Mouse (Mus musculus): ENCODE data around the gene Rreb1.

Gene Rreb1

GRCm38 (mm10) chr13:37851617-37852016, 73.4 kb downstream of the Rreb1 start:
- in situ Hi-C loops (cut with MboI, MseI): no loop called here

- in situ Hi-C loops (cut with MboI, MseI): no loop called here
Measured at GRCm38 (mm10) chr13:37852850-37853249, 74.7 kb downstream of the Rreb1 start.

GRCm38 (mm10) chr13:37853441-37853840, 75.2 kb downstream of the Rreb1 start:
- in situ Hi-C loops (cut with MboI, MseI): no loop called here

- in situ Hi-C loops (cut with MboI, MseI): no loop called here
Measured at GRCm38 (mm10) chr13:37854031-37854431, 75.8 kb downstream of the Rreb1 start.

- in situ Hi-C loops (cut with MboI, MseI): no loop called here
Measured at GRCm38 (mm10) chr13:37854455-37855220, 76.4 kb downstream of the Rreb1 start.

GRCm38 (mm10) chr13:37855221-37855757, 77.1 kb downstream of the Rreb1 start:
- in situ Hi-C loops (cut with MboI, MseI): no loop called here

GRCm38 (mm10) chr13:37855765-37856164, 77.6 kb downstream of the Rreb1 start:
- in situ Hi-C loops (cut with MboI, MseI): no loop called here

GRCm38 (mm10) chr13:37856537-37856936, 78.3 kb downstream of the Rreb1 start:
- in situ Hi-C loops (cut with MboI, MseI): no loop called here

- in situ Hi-C loops (cut with MboI, MseI): no loop called here
Measured at GRCm38 (mm10) chr13:37857284-37858065, 79.3 kb downstream of the Rreb1 start.

- in situ Hi-C loops (cut with MboI, MseI): no loop called here
Measured at GRCm38 (mm10) chr13:37858066-37858501, 79.9 kb downstream of the Rreb1 start.

GRCm38 (mm10) chr13:37858508-37858907, 80.3 kb downstream of the Rreb1 start:
- in situ Hi-C loops (cut with MboI, MseI): no loop called here

- in situ Hi-C loops (cut with MboI, MseI): no loop called here
Measured at GRCm38 (mm10) chr13:37859782-37860181, 81.6 kb downstream of the Rreb1 start.

- in situ Hi-C loops (cut with MboI, MseI): no loop called here
Measured at GRCm38 (mm10) chr13:37860204-37860603, 82.0 kb downstream of the Rreb1 start.

- in situ Hi-C loops (cut with MboI, MseI): no loop called here
Measured at GRCm38 (mm10) chr13:37860789-37861188, 82.6 kb downstream of the Rreb1 start.

- in situ Hi-C loops (cut with MboI, MseI): no loop called here
Measured at GRCm38 (mm10) chr13:37862492-37862891, 84.3 kb downstream of the Rreb1 start.

- in situ Hi-C loops (cut with MboI, MseI): no loop called here
Measured at GRCm38 (mm10) chr13:37863643-37864042, 85.4 kb downstream of the Rreb1 start.

- in situ Hi-C loops (cut with MboI, MseI): no loop called here
Measured at GRCm38 (mm10) chr13:37864697-37865096, 86.5 kb downstream of the Rreb1 start.

GRCm38 (mm10) chr13:37866296-37866695, 88.1 kb downstream of the Rreb1 start:
- in situ Hi-C loops (cut with MboI, MseI): no loop called here

- in situ Hi-C loops (cut with MboI, MseI): no loop called here
Measured at GRCm38 (mm10) chr13:37866846-37867245, 88.6 kb downstream of the Rreb1 start.

GRCm38 (mm10) chr13:37870118-37870908, 92.1 kb downstream of the Rreb1 start:
- in situ Hi-C loops (cut with MboI, MseI): no loop called here

- in situ Hi-C loops (cut with MboI, MseI): no loop called here
Measured at GRCm38 (mm10) chr13:37872142-37872835, 94.1 kb downstream of the Rreb1 start.

Data from T-helper 17 cell (primary cell).